Mouse (Mus musculus) layer of hippocampus, postnatal 36 days (tissue): ENCODE results near the gene BC049715. TPM values are rescaled to one million over a fixed set of nuclear protein-coding genes. Genes with fewer than 3 reads are reported as not detected.

Experiments used
- microRNA-seq, 2 experiments: library from miRNA; unstranded; fragments of <30 nt; microRNA quantifications; one replicate each; pipeline ENCODE4 v1.2.0; 2021
- total RNA-seq, 2 experiments: library from RNA; stranded (reverse); gene quantifications; 2 replicates each; pipeline ENCODE4 v1.2.3; 2021

The BC049715 gene
- total RNA-seq, 2 experiments from 2014 or later, result 4.2 to 6.0 TPM

Small RNAs within 50 kb of the gene (microRNA-seq; reads per million reads assigned to microRNA genes)
- 0 reads per million in 2 experiments for gene Gm44364

Other genes with a start within 250 kb of the BC049715 start
- gene Plbd1, start 165.7 kb upstream of the BC049715 start, total RNA-seq, result under 1 TPM; 0.17 to 0.25 TPM
- gene Gucy2c, start 45.9 kb upstream of the BC049715 start, total RNA-seq, result under 1 TPM; 0.48 to 0.60 TPM
- gene Hist4h4, start 23.2 kb upstream of the BC049715 start, total RNA-seq, result 10 to 100 TPM; 10.4 to 11.5 TPM
- 10 to 100 TPM; 74.5 to 81.9 TPM for gene H2afj, start 19.4 kb upstream of the BC049715 start, total RNA-seq
- 100 to 1,000 TPM; 119 to 130 TPM for gene Wbp11, start 607 bp downstream of the BC049715 start, total RNA-seq
- gene Smco3, start 7.8 kb downstream of the BC049715 start, total RNA-seq, result 10 to 100 TPM in 1 of 2 experiments, 1 to 10 TPM in 1; 7.1 to 10.1 TPM
- gene Art4, start 30.1 kb downstream of the BC049715 start, total RNA-seq, result not detected
- 10 to 100 TPM; 16.1 to 37.1 TPM for gene Mgp, start 48.2 kb downstream of the BC049715 start, total RNA-seq
- 1 to 10 TPM in 1 of 2 experiments, under 1 TPM in 1; 0.80 to 1.1 TPM for gene Erp27, start 94.6 kb downstream of the BC049715 start, total RNA-seq
- 1 to 10 TPM; 1.5 TPM for gene Pde6h, start 96.2 kb downstream of the BC049715 start, total RNA-seq
- 10 to 100 TPM in 1 of 2 experiments, 1 to 10 TPM in 1; 8.9 to 10.2 TPM for gene Arhgdib, start 114.3 kb downstream of the BC049715 start, total RNA-seq